Mouse (Mus musculus) thymus, postnatal 36 days (tissue): ENCODE results near the gene Ndufa12.

Experiments used
- DNase-seq, 2 experiments: peaks; one replicate each; pipeline ENCODE4 v3.0.0; 2022; ENCODE audit warnings: mixed read lengths in 2 of 2

The Ndufa12 gene

DNA sequence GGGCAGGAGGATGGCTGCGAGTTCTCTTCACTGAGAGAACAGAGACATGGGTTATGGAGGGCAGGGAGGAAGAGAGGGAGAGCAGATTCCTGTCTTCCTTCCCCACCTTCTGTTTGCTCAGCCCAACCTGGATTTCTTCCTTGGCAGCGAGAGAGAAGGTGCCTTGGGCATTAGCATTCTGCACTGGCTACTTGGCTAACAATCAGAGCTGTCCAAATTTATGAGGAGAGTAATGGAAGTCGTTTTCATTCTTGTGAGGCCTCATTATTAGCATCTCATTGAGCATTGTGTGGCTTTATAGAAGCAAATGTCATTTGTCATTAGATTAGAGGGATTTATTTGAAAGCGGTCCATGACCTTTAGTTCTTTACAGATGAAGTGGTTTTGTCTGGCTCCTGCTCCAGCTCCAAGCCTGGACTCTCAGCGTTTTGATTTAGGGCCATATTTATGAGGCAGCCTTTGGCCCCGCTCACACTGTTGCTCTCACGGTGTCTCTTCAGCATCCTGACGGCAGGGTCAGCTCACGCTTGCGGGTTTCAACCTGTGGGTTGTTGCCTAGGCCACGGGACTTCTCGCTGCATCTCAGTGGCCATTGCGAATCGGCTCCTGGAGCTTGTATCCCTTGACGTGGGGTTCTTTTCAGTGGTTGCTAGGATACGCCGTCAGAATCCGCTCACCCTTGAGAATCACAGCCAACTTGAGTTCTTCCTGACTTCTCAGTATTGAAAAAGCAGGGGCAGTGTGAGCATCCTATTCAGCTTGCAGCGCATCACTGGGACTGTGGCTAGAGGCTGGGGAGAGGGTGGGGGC lies 31.9 kb downstream of the Ndufa12 start:
- DNase-seq, result no peak

DNA sequence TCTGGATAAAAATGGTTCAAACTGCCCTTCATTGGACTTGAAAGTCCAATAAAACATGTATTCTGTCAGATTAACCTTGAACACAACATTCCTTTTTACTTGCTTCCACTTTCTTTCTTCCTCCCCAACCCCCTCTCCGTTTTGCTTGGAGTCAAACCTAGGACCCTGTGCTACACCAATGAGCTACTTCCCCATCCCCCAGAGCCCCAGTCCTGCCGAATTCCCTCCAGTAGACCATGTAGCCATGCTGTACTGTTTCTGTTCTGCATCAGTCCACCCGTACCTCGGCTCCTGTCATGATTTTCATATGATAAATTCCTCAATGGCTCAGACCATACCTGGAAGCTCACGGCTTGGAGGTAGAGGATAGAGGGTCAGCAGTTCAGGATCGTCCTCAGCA lies 32.5 kb downstream of the Ndufa12 start:
- no peak for DNase-seq

DNA sequence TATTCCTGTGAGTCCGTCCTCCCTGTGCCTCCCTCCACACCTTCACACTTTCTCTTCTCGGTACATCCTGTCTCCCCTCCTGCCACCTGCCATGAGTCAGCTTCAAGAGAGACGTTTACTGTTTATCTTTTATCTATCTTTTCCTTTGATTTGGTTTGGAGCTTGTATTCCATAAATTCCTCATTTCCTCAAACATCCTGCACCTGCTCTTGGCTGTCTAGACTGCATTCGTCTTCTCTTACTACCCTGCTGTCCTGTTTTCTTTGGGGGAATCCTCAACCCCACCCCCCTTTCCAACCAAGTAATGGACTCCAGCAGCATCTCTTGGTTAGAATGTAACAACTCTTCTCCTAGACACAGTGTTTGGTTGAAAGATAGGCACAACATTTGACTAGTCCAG lies 36.7 kb downstream of the Ndufa12 start:
- peak; percentile 29 to 42 for DNase-seq

DNA sequence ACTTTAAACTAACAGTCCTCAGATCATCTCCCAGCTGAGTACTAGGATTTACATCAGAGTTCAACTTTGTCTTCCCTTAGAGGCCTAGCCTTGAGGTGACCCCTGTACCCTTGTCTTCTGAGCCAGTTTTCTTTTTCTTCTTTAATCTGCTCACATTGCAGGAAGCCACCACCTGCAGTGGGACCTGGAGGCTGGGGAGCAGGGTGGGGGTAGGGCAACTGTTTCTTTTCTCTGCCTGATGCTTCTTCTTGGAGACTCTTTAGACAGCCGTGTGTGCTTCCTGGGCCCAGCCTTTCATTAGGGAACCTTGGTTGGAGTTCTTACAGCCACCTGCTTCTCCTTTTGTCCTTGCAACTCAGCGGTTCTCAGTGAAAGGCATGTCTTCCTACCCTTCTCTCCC lies 42.8 kb downstream of the Ndufa12 start:
- DNase-seq, result peak; percentile 62 to 75

DNA sequence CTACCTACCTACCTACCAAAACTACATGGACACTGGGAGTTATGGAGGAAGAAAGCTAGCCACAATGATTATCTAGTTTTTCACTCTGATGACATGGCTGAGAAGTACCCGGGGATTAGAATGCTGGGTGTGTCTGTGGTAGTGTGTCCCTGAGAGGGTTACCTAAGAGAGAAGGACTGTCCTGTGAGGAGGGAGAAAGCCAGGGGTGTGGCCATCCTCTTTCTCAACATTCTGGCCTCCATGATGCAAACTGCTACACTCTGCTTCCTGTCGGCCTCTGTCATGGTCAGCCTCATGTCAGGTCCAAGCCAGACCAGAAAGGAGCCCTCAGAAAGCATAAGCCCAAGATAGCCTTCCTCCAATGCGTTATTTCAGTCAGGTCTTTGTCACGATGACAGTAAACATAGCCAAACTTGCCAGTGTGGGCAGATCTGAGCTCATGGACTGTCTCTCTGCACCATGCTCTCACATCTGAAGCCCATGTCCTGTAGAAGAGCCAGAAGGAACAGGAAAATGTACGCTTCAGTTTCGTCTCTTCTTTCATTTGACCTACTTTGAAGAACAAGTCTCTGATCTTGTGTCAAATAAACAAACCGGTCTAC lies 49.3 kb downstream of the Ndufa12 start:
- DNase-seq, result peak in 1 of 2 experiments; percentile 19

DNA sequence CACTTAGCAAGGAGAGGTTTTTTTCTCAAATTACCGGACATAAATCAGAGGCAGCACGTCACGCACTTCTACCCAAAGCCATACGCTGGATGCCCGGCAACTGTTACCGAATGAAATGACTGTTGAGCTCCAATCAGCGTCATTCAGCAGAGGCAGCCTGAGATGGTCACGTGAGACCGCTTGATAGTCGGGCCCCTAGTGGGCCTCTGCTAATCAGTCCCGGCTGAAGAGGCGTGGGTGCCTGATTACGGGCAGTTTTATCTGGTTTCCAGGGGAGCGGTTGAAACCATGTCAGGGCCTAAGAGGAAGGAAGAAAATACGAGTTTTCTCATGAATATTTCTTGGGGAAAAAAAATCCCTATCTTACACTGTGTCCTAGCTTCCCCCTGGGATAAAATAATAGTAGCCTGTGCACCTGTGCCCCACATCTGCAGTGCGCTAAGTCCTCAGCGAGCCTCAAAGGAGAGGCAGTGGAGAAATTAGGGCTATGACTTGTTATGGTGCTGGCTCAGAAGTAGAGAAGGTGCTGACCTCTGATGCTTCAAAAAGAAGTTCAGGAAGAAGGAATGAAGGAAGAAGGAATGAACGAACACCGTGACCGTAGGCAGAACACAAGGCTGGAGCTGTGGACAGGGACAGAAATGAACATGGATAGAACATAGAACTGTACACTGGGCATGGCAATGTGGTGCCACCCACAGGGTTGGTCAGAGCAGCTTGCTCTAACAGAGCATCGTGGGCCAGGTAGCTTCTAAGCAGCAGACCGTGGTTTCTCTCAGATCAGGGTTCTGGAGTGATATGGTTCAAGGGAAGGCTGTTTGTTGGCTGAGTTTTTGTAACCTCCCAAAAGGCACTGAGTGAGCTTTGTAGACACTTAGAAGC lies 51.3 kb downstream of the Ndufa12 start:
- no peak for DNase-seq

DNA sequence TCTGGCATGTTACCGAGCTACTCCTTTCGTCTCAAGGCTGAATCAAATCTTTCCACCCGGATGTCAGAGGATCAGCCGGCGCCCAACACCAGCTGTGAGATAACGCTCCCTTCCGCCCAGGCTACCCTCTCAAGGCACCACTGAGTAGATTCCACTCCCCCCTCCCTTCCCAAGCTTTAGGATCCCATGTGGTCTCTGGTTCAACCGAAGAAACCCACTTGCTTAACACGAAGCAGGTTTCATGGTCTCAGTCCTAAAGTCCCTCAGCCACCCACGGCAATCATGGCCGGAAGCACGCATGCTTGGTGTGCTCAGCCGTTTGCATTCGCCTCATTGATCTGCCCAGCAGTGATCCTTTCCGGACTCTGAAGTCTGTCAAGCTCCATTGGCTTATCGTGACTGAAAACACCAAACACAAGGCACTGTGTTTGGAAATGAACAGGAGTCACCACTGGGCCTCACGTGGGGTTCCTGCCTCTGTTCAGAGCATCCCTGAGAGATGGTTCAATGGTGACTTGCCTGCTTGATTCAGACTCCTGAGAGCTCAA lies 54.8 kb downstream of the Ndufa12 start:
- DNase-seq, result no peak

DNA sequence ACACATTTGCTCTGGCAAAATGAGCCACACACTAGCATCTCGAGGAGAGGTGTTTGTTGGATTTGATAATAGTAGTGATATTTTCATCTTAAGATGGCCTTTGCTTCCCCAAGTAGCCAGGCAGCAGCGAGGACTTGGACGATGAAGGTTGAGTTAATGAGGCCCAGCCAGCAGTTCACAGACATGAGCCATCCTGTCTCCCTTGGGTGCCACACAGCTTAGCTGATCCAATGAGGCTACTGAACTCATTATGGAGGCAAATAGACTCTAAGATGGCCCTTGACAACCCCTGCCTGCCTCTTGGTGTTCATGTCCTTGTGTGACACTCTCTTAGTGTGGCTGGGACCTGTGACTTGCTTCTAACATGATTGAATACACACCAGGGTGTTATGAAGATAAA lies 56.2 kb downstream of the Ndufa12 start:
- no peak for DNase-seq

DNA sequence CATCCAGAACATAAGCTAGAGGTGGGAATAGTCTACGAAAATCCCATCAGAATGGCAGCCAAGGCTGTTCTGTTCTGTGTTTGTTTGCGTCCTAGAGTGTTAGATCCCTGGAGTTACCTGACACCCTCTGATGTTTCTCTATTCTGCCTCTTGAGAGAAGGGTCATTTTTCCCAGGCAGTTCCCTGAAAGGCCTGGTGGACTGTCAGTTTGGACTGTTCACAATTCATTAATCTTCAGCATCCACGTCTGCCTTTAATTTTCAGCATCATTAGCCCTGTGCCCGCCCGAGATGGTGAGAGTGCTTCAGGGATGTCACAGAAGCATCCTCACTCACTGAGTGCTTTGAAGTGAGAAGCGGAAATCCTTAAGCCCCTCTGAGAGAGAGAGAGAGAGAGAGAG lies 57.2 kb downstream of the Ndufa12 start:
- no peak for DNase-seq

DNA sequence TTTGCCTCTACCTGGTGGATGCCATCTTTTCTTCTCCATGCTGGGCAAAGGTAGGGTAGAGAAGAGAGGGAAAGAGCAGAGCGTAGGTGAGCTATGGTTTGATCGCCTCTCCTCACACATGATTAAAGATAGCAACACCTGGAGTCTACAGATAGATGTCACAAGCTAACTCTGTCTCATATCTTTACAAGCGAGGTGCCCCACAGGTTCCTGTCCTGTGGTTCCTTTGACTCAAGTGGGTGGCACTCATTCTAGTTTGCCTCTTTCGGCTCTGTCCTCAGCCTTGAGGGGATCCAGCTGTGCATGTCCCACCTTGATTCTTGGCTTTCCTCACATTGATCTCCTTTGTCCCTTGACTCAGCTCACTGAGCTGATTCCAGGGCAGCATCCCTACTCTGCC lies 58.0 kb downstream of the Ndufa12 start:
- no peak for DNase-seq

DNA sequence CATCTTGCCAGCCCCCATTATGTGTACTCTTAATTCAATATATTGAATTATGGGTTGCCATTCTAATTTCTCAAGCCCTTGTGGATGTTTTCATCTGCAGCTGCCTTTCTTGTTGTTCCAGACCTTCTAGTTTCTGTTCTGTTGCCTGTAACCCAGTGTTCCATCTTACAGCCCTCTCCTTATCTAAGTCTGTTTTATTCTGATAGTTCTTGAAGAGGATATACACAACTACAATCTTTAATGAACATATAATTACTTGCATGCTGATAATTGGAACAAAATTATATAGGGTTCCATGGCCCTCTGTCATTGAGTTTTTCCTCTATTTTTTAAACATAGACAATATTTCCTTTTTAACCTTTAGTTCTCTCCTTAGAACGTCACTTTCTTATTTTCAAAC lies 62.0 kb downstream of the Ndufa12 start:
- no peak for DNase-seq

DNA sequence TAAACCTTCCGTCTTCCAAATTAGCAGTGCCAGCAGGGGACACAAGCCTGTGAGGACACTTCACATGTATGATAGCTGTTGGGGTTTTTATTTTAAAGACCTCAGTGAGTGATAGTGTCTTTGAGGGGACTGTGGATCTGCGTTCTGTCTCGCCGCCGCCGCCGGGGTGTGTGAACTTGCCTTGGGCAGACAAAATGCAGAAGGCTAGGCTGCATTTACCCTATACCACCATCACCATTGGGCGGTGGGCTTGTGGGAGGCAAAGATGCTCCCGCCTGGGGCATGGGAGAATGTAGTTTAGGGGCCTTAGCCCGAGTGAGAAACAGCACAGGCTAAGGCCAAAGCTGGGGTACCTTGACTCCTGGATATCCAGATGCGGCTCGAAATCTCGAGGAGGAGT lies 64.1 kb downstream of the Ndufa12 start:
- no peak for DNase-seq

DNA sequence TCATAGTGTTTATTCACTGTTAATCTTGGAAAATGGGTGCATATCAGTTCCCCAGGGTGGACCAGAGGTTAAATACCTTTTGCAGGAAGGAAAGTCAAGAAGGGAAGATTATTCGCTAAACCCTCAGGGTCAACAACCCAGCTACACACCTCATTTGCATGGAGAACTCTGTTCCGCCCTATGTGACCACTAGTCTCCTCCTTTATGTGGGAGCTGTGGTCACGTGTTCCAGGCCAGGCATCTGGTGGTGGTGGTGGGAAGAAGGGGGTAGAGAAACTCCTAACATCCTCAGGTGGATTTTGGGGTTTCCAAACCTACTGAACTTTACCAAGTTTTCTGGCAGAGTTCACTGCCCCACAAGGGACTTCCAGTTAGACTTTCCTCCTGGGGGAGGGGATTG lies 64.7 kb downstream of the Ndufa12 start:
- no peak for DNase-seq

DNA sequence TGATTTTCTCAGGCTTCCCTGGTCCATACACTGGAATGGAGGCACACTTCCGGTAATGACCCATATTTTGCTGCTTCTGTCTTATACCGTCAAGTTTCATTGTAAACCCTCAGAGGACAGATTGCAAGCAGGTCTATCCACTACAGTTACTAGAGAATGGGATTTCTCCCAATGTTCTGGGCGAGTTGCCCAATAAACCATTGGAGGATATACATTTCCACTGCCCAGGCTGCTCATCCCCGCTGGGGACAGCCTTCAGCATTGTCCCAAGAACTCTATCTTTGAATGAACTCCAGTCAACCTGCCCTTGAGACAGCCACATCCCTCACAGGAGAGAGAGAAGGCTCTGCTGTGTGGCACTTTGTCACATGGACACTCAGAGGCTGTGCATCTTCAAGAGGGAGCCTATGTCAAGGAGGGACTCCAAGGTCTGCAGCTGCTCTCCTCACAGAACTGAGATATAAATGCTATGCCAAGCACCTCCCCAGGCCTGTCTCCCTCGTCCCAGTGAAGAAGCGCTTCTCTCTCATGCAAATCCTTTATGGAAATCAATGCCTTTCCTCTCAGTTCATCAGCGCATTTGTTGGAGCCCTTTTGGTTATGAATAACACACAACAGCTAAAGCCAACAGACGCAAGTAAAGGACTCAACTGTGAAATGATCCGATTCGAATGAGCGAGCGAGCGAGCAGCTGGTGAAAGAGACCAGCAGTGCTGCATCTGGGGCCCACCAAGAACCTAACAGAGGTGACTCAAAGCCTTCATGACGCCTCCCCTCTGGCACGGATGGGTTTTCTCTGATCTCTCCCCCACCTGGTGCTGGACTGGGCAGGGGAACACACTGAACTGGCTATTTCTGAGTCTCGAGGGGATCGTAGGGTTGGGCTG lies 67.4 kb downstream of the Ndufa12 start:
- DNase-seq, result no peak
